In the genomic region with DNA sequence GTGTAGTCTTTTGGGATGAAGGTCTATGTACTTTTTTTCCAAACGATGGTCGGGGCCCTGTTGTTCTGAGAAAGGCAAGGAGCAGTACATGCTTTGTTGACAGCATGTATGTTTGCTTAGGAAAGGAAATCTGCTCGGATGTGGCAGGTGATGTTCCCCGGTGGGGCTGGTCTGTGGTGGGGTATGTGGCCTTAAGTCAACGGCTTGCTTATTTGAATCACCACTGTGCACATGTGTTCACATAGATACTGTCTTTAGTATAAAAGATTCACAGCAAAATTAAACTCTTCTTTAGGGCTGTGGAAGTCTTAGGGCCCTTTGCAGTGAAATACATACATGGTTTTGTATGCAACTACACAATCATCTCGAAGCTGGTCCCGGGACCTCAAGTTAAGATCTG, we compare ENCODE assay signal across 8 mouse cellular contexts. TPM values are rescaled to one million over a fixed set of nuclear protein-coding genes. Genes with fewer than 3 reads are reported as not detected.
DNase-seq lines count a peak whose midpoint lies in the region; ATAC-seq and TF ChIP-seq lines count a peak whose summit lies in the region.

No protein-coding gene starts in this region.

- peak overlapping the region; percentile 70 for H3K4me2 ChIP-seq in hindbrain, embryonic 16.5 days (ENCODE audit: low read length)

- TF ChIP-seq POLR2A in bone marrow macrophage, adult 2 months (IDR thresholded peaks at IDR 0.05; ENCODE audit: borderline replicate concordance, low read depth, low read length), result no peak

- H3K27ac ChIP-seq in heart, embryonic 10.5 days, result no peak overlapping the region
- peak overlapping the region; percentile 40 for H3K27ac ChIP-seq in bone marrow macrophage, adult 2 months (ENCODE audit: insufficient read depth, low read depth, low read length)
- H3K27ac ChIP-seq in hindbrain, embryonic 16.5 days (ENCODE audit: low read depth, low read length), result no peak overlapping the region

- DNase-seq in heart, embryonic 10.5 days (ENCODE audit: low spot score), result no peak
- DNase-seq in heart, postnatal 4 days, result no peak
- DNase-seq in naive thymus-derived CD4-positive, alpha-beta T cell, adult 2 months (ENCODE audit: low read depth), result peak; percentile 55
- no peak for DNase-seq in layer of hippocampus, adult 9-11 months
- DNase-seq in ovary, postnatal 36 days (ENCODE audit: low spot score), result no peak

- H3K36me3 ChIP-seq in heart, embryonic 10.5 days, result no peaks in the 10 kb centered on the region
- no peaks in the 10 kb centered on the region for H3K36me3 ChIP-seq in hindbrain, embryonic 16.5 days (ENCODE audit: control insufficient read depth, insufficient read depth, low read length)

- H3K4me3 ChIP-seq in heart, embryonic 10.5 days, result peak overlapping the region; percentile 94
- H3K4me3 ChIP-seq in bone marrow macrophage, adult 2 months (ENCODE audit: insufficient read depth, low read length), result peak overlapping the region; percentile 83
- H3K4me3 ChIP-seq in hindbrain, embryonic 16.5 days (ENCODE audit: low read length), result peak overlapping the region; percentile 94

- H3K9ac ChIP-seq in hindbrain, embryonic 16.5 days (ENCODE audit: low read depth, low read length), result peak overlapping the region; percentile 100

- no peaks in the 10 kb centered on the region for H3K27me3 ChIP-seq in heart, embryonic 10.5 days (ENCODE audit: insufficient read depth, poor library complexity, severe bottlenecking)
- no peaks in the 10 kb centered on the region for H3K27me3 ChIP-seq in hindbrain, embryonic 16.5 days (replicated peaks; ENCODE audit: control insufficient read depth, insufficient read depth, low read length)

- no peak for ATAC-seq in hindbrain, embryonic 16.5 days
- no peak for ATAC-seq in megakaryocyte progenitor cell, adult 5-6 weeks (replicated peaks; ENCODE audit: poor library complexity)

- no peaks in the 10 kb centered on the region for H3K9me3 ChIP-seq in heart, embryonic 10.5 days
- H3K9me3 ChIP-seq in hindbrain, embryonic 16.5 days (ENCODE audit: control insufficient read depth, low read length), result no peaks in the 10 kb centered on the region

- TF ChIP-seq CTCF in bone marrow macrophage, adult 2 months (IDR thresholded peaks at IDR 0.05; ENCODE audit: low read depth, low read length), result no peak

- H3K4me1 ChIP-seq in heart, embryonic 10.5 days, result peaks cover 15% of the 10 kb centered on the region
- peaks cover 23% of the 10 kb centered on the region for H3K4me1 ChIP-seq in bone marrow macrophage, adult 2 months (ENCODE audit: control insufficient read depth, insufficient read depth, low read length)
- H3K4me1 ChIP-seq in hindbrain, embryonic 16.5 days (ENCODE audit: control insufficient read depth, insufficient read depth, low read depth, low read length), result peaks cover 25% of the 10 kb centered on the region

- WGBS in heart, embryonic 10.5 days, result 51% methylated on average over 7 of the region's 7 CpGs
- 34% methylated on average over 7 of the region's 7 CpGs for WGBS in hindbrain, embryonic 16.5 days

RNA-seq across cellular contexts. Expression of gene Zfp652, which starts 1.9 kb away (rescaled TPM):
- polyA plus RNA-seq in heart, embryonic 10.5 days (2016; fragmentation: Nextera tagmentation; extraction: Ambion mirVana), result 11.7 and 14.2 TPM in 2 replicates
- total RNA-seq in heart, postnatal 4 days (2021), result 10 to 100 TPM; 42.8 to 48.2 TPM
- polyA plus RNA-seq in bone marrow macrophage, adult 2 months (2012; ENCODE audit: insufficient read depth, insufficient read length, missing spikeins), result 47.7 and 51.5 TPM in 2 replicates
- 21.7 and 23.2 TPM in 2 replicates for polyA plus RNA-seq in hindbrain, embryonic 16.5 days (2015; fragmentation: Nextera tagmentation; extraction: Ambion mirVana)
- total RNA-seq in megakaryocyte progenitor cell, adult 5-6 weeks (2015), result 30.1 and 37.2 TPM in 2 replicates
- 20.9 and 29.1 TPM in 2 replicates for total RNA-seq in megakaryocyte progenitor cell, adult 5-6 weeks (2017)

RNA-seq across cellular contexts. Expression of gene B130006D01Rik, which starts 9.0 kb away (rescaled TPM):
- polyA plus RNA-seq in heart, embryonic 10.5 days (2016; fragmentation: Nextera tagmentation; extraction: Ambion mirVana), result 0.97 and 1.9 TPM in 2 replicates
- 1 to 10 TPM in 1 of 2 experiments, under 1 TPM in 1; 0.57 to 1.1 TPM for total RNA-seq in heart, postnatal 4 days (2021)
- polyA plus RNA-seq in bone marrow macrophage, adult 2 months (2012; ENCODE audit: insufficient read depth, insufficient read length, missing spikeins), result 1.6 and 2.1 TPM in 2 replicates
- 0.95 and 1.2 TPM in 2 replicates for polyA plus RNA-seq in hindbrain, embryonic 16.5 days (2015; fragmentation: Nextera tagmentation; extraction: Ambion mirVana)
- total RNA-seq in megakaryocyte progenitor cell, adult 5-6 weeks (2015), result 2.1 and 2.5 TPM in 2 replicates
- 1.2 and 1.9 TPM in 2 replicates for total RNA-seq in megakaryocyte progenitor cell, adult 5-6 weeks (2017)

RNA-seq across cellular contexts. Expression of gene Phb, which starts 47.7 kb away (rescaled TPM):
- polyA plus RNA-seq in heart, embryonic 10.5 days (2016; fragmentation: Nextera tagmentation; extraction: Ambion mirVana), result 320 and 328 TPM in 2 replicates
- 100 to 1,000 TPM; 304 to 319 TPM for total RNA-seq in heart, postnatal 4 days (2021)
- 54.8 and 59.1 TPM in 2 replicates for polyA plus RNA-seq in bone marrow macrophage, adult 2 months (2012; ENCODE audit: insufficient read depth, insufficient read length, missing spikeins)
- polyA plus RNA-seq in hindbrain, embryonic 16.5 days (2015; fragmentation: Nextera tagmentation; extraction: Ambion mirVana), result 189 and 198 TPM in 2 replicates
- 82.1 and 87.0 TPM in 2 replicates for total RNA-seq in megakaryocyte progenitor cell, adult 5-6 weeks (2015)
- total RNA-seq in megakaryocyte progenitor cell, adult 5-6 weeks (2017), result 119 and 128 TPM in 2 replicates
